Mouse (Mus musculus): ENCODE results near the gene Tmem221. TPM values are rescaled to one million over a fixed set of nuclear protein-coding genes. Genes with fewer than 3 reads are reported as not detected.
"Not testable (repeated sequence)": the region's sequence is repeated elsewhere in the genome, so short reads cannot be mapped to it uniquely, and the experiment has no call there.

Gene Tmem221
- total RNA-seq, 2 experiments from 2014 or later = not detected

- no peak for ATAC-seq (replicated peaks; ENCODE audit: low FRiP score, poor library complexity, severe bottlenecking)
Observed at GRCm38 (mm10) chr8:71554644-71555043, 4.0 kb downstream of the Tmem221 start.

DNA sequence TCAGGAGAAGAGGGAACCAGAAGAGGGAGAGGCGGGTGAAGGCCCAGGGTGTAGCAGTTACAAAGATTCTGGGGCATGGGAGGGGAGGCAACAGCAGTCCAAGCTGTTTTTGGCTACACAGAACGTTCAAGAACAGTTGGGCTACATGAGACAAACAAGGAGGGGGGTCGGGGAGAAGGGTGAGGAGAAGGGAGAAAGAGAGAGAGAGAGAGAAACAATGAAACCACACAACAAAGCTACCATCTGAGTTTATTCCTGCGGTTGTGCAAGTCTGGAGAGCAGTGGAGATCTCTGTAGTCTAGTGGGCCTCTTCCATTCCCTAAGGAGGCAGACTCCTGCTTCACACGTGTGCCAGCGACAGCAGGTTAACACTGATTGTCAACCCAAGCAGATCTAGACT is 4.7 kb downstream of the Tmem221 start:
- no peak for ATAC-seq (replicated peaks; ENCODE audit: low FRiP score, poor library complexity, severe bottlenecking)

DNA sequence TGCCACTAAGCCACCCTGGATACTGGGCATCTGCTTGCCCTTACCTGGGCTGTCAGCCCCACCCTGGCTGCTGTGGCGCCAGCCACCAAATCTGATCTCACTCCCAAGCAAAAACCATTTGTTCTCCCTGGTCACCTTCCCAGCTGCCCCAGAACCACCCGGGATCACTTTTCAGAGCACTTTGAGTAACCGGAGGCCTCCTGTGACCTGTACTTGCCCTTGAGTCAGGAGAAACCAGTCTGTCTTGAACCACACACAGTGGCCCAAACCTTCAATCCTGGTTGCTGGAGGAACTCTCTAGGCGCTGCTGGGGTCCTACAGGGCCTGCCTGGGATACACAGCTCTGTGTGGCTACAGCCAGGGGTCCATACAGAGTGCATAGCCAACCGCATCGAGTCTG is 5.9 kb downstream of the Tmem221 start:
- no peak for ATAC-seq (replicated peaks; ENCODE audit: low FRiP score, poor library complexity, severe bottlenecking)

- no peak for ATAC-seq (replicated peaks; ENCODE audit: low FRiP score, poor library complexity, severe bottlenecking)
Observed at GRCm38 (mm10) chr8:71550754-71551153, 7.9 kb downstream of the Tmem221 start.

DNA sequence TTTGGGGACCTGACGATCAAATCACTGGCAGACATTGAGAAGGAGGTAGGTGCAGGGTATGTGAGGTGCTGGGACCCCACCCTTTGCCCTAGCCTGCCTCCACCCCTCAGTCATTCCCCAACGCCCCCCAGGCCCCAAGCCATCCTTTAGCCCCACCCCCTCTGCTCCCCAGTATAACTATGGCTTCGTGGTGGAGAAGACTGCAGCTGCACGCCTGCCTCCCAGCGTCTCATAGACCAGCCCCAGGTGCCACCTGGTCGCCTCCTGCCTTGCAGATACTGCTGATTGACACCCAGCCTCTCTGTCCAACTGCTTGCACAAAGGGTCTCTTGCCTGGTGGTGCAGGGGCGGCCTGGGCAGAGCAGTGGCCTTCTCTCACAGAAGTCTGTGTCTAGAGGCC is 11.1 kb downstream of the Tmem221 start:
- ATAC-seq (replicated peaks; ENCODE audit: low FRiP score, poor library complexity, severe bottlenecking) = no peak

DNA sequence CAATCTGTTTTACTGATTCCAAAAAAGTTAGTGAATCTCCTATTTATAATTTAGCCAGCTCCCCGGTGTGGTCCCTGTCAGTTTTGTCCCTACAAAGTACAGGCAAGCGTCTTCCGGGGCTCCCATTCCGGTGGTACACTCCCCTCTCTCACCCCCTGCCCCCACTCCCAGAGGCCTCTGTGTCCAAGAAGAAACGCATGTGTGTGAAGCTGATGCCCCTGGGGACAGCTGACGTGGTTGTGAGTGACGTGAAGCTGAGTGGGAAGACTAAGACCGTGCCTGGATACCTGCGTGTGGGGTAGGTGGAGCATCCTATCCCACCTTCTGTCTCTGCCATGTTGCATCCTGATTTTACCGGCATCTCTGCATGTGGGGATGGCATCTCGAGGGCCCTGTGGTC is 13.6 kb downstream of the Tmem221 start:
- ATAC-seq (replicated peaks; ENCODE audit: low FRiP score, poor library complexity, severe bottlenecking) = no peak

- ATAC-seq (replicated peaks; ENCODE audit: low FRiP score, poor library complexity, severe bottlenecking) = no peak
Observed at GRCm38 (mm10) chr8:71543755-71544154, 14.9 kb downstream of the Tmem221 start.

- peak; percentile 91 for ATAC-seq (replicated peaks; ENCODE audit: low FRiP score, poor library complexity, severe bottlenecking)
Observed at GRCm38 (mm10) chr8:71542632-71543343, 15.9 kb downstream of the Tmem221 start, which contains the start of gene Mvb12a. Gene Mvb12a (plus strand): TSS chr8:71542922.

DNA sequence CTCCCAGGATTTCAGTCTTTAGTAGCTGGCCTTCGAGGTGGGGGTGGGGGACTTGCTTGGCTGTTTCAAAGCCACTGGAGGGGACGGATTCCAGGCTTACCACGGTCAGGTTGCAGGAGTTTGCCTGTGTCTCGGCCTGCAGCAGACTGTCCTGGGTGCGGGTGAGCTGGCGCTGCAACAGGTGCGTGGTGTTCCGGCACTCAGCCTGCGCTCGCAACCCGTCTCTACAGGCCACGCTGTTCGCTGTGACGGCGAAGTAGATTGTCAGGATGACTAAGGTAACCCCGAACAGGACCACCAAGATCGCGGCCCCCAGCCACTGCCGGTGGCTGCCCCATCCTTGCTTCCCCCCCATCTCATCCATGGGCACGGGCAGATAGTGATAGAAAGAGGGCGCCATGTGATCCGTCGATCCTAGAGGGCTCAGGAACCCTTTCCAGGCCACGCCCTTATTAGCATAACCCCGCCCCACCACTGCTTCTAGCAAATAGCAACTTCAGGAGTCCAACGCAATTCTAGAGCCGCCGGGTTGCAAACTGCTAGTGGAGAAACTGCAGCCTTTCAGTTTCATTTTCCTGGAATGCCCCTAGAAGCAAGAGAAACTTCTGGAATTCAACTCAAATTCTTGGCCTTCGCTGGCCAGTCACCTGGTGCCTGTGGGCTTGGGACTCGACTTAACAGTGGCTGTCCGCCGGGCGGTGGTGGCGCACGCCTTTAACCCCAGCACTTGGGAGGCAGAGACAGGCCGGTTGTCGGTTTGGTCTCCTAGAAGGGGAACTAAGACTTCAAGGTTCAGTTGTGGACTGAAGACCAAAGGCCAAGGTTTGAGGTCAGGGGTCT is 21.4 kb downstream of the Tmem221 start, which contains the start of gene Bst2:
Bst2 (minus strand) TSS at position 429 of the 840 bp plus-strand sequence.
- ATAC-seq (replicated peaks; ENCODE audit: low FRiP score, poor library complexity, severe bottlenecking) = peak; percentile 96

- no peak for ATAC-seq (replicated peaks; ENCODE audit: low FRiP score, poor library complexity, severe bottlenecking)
Observed at GRCm38 (mm10) chr8:71535663-71536062, 23.0 kb downstream of the Tmem221 start.

DNA sequence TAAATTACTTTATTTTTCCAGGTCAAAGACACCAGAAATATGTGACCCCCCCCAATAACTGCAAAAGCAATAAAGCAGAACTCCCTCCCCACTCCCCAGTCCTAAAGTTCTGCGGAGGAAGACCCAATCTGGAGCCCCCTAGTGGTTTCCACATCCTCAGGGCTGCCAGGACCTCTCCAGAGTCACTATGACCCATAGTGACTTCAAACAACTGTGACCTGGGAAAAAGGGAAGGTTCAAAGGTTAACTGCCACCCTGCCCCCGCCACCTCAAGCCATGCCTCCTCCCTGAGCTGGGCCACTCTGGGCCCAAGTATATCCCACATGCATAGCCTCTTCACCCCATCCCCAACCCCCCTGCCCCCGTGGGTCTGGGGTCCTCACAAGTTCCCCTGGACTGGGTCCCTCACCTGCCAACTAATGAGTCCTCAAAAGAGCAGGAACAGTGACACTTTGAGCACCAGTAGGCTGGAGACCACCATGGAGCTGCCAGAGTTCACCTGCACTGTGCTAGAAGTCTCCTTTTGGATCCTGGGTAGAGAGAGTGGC is 24.3 kb downstream of the Tmem221 start:
- no peak for ATAC-seq (replicated peaks; ENCODE audit: low FRiP score, poor library complexity, severe bottlenecking)

- not testable (repeated sequence) for ATAC-seq (replicated peaks; ENCODE audit: low FRiP score, poor library complexity, severe bottlenecking)
Observed at GRCm38 (mm10) chr8:71530735-71531467, 27.8 kb downstream of the Tmem221 start.

- no peak for ATAC-seq (replicated peaks; ENCODE audit: low FRiP score, poor library complexity, severe bottlenecking)
Observed at GRCm38 (mm10) chr8:71528362-71529073, 30.2 kb downstream of the Tmem221 start.

- ATAC-seq (replicated peaks; ENCODE audit: low FRiP score, poor library complexity, severe bottlenecking) = no peak
Observed at GRCm38 (mm10) chr8:71527162-71527870, 31.4 kb downstream of the Tmem221 start.

DNA sequence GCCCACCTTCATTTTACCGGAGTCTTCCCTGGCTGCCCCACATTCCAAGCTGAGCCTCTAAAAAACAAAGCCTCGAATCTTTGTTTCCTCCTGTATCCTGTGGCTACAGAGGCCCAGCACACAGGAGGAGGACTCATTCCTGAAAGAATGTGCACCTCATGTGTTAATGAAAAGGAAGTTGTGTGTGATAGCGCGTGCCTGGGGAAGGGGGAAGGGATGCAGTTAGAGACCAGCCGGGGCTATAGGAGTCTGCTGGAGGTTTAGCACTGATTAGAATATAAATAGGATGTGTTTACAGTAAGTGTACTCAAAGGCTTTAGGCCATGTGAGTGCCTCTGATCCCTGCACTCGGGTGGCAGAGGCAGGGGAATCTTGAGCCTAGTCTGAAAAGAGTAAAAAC is 32.4 kb downstream of the Tmem221 start:
- no peak for ATAC-seq (replicated peaks; ENCODE audit: low FRiP score, poor library complexity, severe bottlenecking)

DNA sequence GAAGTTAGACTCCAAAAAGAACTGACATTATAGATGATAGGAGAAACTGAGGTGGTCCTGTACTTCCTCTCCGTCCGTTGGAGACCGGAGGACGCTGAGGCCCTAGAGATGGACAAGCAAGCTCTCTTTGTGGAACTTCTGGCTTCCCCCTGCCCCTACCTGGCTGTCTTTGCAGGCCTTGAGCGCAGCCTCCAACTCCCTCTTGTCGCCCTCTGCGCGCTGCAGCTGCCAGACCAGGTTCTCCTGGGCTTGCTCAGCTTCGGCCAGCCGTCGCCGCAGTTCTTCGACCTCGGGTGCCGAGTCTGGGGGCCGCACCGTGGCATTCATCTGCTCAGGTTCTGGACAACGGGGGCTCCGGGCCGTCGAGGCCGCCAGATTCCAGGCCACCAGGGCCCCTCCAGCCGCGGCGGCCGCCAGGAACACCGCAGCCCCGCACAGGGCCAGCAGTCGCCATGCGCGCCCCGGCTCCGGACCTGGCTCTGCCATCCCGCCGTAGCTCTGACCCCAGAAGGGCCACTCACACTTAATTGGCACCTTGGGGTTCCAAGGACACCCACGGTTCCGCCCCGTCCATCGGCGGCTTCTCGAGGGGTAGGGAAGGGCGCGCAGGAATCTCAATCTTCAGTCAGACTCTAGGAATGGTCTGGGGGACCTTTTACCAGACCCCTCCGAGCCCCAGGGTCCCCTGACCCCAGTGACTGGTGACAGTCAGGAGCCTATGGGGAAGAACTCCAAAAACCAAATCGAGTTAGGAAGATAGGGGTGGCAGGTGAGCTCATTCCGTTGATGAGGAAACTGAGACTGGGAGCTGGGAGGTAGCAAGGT is 33.2 kb downstream of the Tmem221 start, which contains the start of gene Ccdc194:
Ccdc194 (minus strand) TSS at position 486 of the 825 bp plus-strand sequence.
- no peak for ATAC-seq (replicated peaks; ENCODE audit: low FRiP score, poor library complexity, severe bottlenecking)

DNA sequence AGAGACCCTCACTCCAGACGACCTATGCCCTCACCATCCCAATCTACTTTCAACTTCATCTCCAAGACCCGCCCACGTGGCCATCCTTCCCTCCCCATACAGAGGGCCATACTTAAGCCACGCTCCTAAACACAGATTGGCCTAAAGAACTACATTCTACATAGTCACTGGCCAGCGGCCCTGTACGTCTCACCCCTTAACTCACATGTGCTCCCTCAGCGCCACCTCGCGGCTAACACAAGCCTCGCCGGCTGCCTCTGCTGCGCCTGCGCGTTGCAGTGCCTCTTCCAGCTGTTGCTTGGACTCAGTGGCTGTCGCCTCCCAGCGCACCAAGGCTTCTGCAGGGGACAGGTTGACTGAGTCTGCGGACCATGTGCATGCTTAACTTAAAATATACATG is 37.0 kb downstream of the Tmem221 start:
- ATAC-seq (replicated peaks; ENCODE audit: low FRiP score, poor library complexity, severe bottlenecking) = peak; percentile 68

All from erythroid progenitor cell, adult 5-6 weeks (primary cell).